Mouse (Mus musculus) embryonic fibroblast, embryonic 13.5 days (primary cell): Measurements from ENCODE around the gene Fam168a. TPM values are rescaled to one million over a fixed set of nuclear protein-coding genes. Genes with fewer than 3 reads are reported as not detected.

Experiments
- H3K27ac ChIP-seq: 2 replicates; pipeline ENCODE4 v1.5.1; 2012; ENCODE audit warnings: low read length, control low read depth, inconsistent platforms; ENCODE audit not compliant: insufficient read depth
- H3K4me1 ChIP-seq: 2 replicates; pipeline ENCODE4 v1.6.1; 2011; ENCODE audit warnings: low read length; ENCODE audit not compliant: control insufficient read depth, insufficient read depth
- H3K4me3 ChIP-seq: 2 replicates; pipeline ENCODE4 v1.5.1; 2011; ENCODE audit warnings: mild to moderate bottlenecking, control low read depth, low read length; ENCODE audit not compliant: insufficient read depth
- CTCF ChIP-seq: IDR thresholded peaks from 2 replicates; pipeline ENCODE4 v1.5.1; 2011; ENCODE audit warnings: mild to moderate bottlenecking, control low read depth, low read length, moderate library complexity, borderline replicate concordance; ENCODE audit not compliant: insufficient read depth
- POLR2A ChIP-seq: IDR thresholded peaks from 2 replicates; pipeline ENCODE4 v1.6.1; 2011; ENCODE audit warnings: low read depth, mild to moderate bottlenecking, control low read depth, low read length, moderate library complexity
- polyA plus RNA-seq: library from polyadenylated mRNA; stranded (reverse); fragments of >200 nt; gene quantifications from 2 replicates; pipeline ENCODE4 v1.2.4, GENCODE M21; 2011; ENCODE audit warnings: low read depth; ENCODE audit not compliant: missing spikeins, insufficient read length

Fam168a gene
- polyA plus RNA-seq, 1 experiment: 58.0 TPM

GRCm38 (mm10) chr7:100875822-100876221 lies 169.4 kb downstream of the Fam168a start:
- Histone ChIP-seq H3K27ac (no peak overlapping the region), H3K4me1 (no peaks in the 10 kb centered on the region), H3K4me3 (no peak overlapping the region)
- TF ChIP-seq CTCF (no peak), POLR2A (no peak)

- TF ChIP-seq POLR2A (no peak), CTCF (no peak)
- H3K27ac ChIP-seq: no peak overlapping the region
- no peaks in the 10 kb centered on the region for H3K4me1 ChIP-seq
- H3K4me3 ChIP-seq: no peak overlapping the region
Measured at GRCm38 (mm10) chr7:100876293-100876692, 169.9 kb downstream of the Fam168a start.

DNA sequence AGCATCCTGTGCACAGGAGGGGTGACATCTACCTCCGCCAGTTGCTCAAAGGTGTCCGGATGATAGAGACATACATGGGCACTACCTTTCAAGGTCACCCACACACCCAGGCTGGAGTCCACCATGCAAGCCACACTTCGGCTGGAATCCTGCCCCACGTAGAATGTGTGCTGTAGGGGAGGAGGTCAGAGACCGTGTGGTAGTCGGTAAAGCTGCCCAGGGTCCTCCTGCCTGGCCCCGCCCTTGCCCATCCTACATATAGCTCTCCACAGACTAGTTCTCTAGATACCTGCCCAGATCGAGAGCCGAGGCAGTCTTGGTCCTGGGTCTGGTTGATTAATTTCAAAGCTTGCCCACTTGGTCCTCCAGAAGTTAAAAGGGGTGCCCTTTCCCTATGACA lies 170.3 kb downstream of the Fam168a start:
- H3K27ac ChIP-seq: no peak overlapping the region
- H3K4me3 ChIP-seq: no peak overlapping the region
- no peaks in the 10 kb centered on the region for H3K4me1 ChIP-seq
- no peak for TF ChIP-seq POLR2A
- no peak for TF ChIP-seq CTCF

DNA sequence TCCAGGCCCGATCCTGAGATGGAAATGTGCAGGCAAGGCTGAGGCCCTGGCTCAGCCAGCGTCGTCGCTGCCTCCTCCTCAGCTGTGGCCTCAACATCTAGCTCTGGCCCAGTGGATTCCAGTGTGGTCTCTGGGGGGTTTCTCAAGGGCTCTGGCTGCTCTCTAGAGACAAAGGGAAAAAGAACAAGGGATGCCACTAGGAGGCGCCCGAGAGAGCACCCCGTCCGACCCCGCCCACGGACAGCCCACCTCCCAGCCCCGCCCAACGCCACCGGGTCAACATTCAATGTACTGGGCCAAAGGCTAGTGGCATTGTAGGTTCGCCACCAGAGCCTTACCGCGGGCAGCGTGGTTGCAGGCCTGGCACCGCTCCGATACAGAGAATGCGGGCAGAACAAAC lies 173.2 kb downstream of the Fam168a start:
- Histone ChIP-seq H3K27ac (no peak overlapping the region), H3K4me3 (no peak overlapping the region), H3K4me1 (no peaks in the 10 kb centered on the region)
- TF ChIP-seq POLR2A (no peak), CTCF (no peak)

GRCm38 (mm10) chr7:100881531-100881930 lies 175.1 kb downstream of the Fam168a start:
- H3K27ac ChIP-seq: no peak overlapping the region
- TF ChIP-seq POLR2A: no peak
- TF ChIP-seq CTCF: no peak
- no peak overlapping the region for H3K4me3 ChIP-seq
- H3K4me1 ChIP-seq: no peaks in the 10 kb centered on the region

DNA sequence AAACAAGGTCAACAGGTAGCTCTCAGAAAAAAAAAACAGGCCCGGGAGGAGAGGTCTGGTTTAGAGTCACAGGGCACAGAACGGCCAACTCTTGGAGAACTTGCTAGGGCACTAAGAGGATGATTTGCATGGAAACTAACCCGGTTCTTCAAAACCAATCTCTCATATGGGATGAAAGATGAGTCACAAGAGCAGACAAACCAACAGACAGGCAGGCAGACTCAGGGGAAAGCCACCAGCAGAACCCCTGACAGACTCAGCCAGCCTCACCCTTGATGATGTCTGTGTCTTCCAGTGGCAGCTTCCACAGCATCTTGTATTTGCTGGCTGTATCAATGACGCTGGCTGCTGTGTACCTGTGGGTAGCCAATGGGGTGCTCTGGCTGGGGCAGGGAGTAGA lies 175.5 kb downstream of the Fam168a start:
- Histone ChIP-seq H3K27ac (no peak overlapping the region), H3K4me3 (no peak overlapping the region), H3K4me1 (no peaks in the 10 kb centered on the region)
- no peak for TF ChIP-seq POLR2A
- no peak for TF ChIP-seq CTCF

DNA sequence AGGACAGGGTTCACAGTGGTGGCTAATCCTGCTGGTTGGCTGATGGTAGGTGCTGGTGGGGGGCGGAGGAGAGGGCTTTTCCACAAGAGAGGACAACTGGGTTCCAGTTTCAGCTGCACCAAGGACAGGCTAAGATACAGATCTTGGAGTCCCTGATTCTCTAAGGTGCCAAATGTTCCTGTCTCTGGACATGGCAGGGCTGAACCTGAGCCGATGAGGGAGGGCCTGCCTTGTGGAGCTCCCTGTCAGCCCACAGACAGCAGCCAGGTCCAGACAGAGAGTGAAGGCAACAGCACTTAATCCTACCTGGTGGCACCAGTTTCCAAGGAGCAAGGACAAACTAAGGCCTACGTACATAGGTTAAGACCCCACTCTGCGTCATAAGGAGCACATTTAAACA lies 178.0 kb downstream of the Fam168a start:
- Histone ChIP-seq H3K27ac (no peak overlapping the region), H3K4me1 (no peaks in the 10 kb centered on the region), H3K4me3 (no peak overlapping the region)
- TF ChIP-seq CTCF: no peak
- TF ChIP-seq POLR2A: no peak

DNA sequence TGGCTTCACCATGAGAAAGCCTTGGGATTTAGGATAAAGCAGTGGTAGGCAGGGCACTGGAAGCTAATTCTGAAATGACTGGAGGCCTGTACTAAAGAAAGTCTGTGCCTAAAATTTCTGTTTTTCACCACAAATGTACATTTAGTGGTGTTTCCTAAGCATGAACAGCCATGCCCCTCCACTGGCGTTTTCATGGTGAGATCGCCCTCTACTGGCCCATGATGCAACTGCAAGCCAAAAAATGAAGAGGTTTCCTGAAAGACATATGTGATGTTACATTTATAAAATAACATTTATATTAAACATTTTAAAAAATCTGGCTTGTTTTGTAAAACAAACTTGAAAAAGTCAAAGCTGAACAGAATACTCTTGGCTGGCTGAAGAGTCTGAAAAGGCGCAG lies 180.1 kb downstream of the Fam168a start:
- TF ChIP-seq CTCF: peak; percentile 60; the same call in 1 of the 2 replicates
- TF ChIP-seq POLR2A: no peak
- no peak overlapping the region for H3K4me3 ChIP-seq
- no peak overlapping the region for H3K27ac ChIP-seq
- no peaks in the 10 kb centered on the region for H3K4me1 ChIP-seq

Other genes with a start within 250 kb of the Fam168a start
- gene Ucp3, start 233.6 kb upstream of the Fam168a start, polyA plus RNA-seq: not detected in 2 replicates
- 11.4 and 20.1 TPM in 2 replicates for gene Ucp2, start 213.3 kb upstream of the Fam168a start, polyA plus RNA-seq
- not detected in 2 replicates for gene Dnajb13, start 191.7 kb upstream of the Fam168a start, polyA plus RNA-seq
- 8.6 and 12.5 TPM in 2 replicates for gene Coa4, start 169.6 kb upstream of the Fam168a start, polyA plus RNA-seq
- 149 and 163 TPM in 2 replicates for gene Rab6a, start 99.2 kb upstream of the Fam168a start, polyA plus RNA-seq
- 34.1 and 40.9 TPM in 2 replicates for gene Mrpl48, start 98.3 kb upstream of the Fam168a start, polyA plus RNA-seq
- 0.53 and 0.63 TPM in 2 replicates for gene Plekhb1, start 44.2 kb upstream of the Fam168a start, polyA plus RNA-seq
- gene Relt, start 156.8 kb downstream of the Fam168a start, polyA plus RNA-seq: 4.6 and 7.4 TPM in 2 replicates
- 43.1 and 54.8 TPM in 2 replicates for gene Arhgef17, start 225.5 kb downstream of the Fam168a start, polyA plus RNA-seq